ENCODE assay signal across 8 mouse cellular contexts in genomic region chr16:11254723-11255164, GRCm38 (mm10). TPM values are rescaled to one million over a fixed set of nuclear protein-coding genes. Genes with fewer than 3 reads are reported as not detected.
A peak's percentile ranks its signal among the peaks of the same experiment; 100 is the strongest.
DNase-seq lines count a peak whose midpoint lies in the region; ATAC-seq and TF ChIP-seq lines count a peak whose summit lies in the region.

No protein-coding gene starts in this region.

- DNase-seq in heart, adult 8-10 months (ENCODE audit: low spot score) = no peak
- no peak for DNase-seq in liver, postnatal 0 days
- DNase-seq in adrenal gland, adult 18-20 months (ENCODE audit: low spot score in 2 of 2) = no peak
- DNase-seq in kidney, postnatal 36 days = no peak
- no peak for DNase-seq in layer of hippocampus, adult 18-20 months (ENCODE audit: low spot score in 2 of 2)

- ATAC-seq in heart, embryonic 12.5 days (ENCODE audit: insufficient number of reproducible peaks, low FRiP score) = no peak
- ATAC-seq in forebrain, embryonic 15.5 days (replicated peaks) = no peak
- ATAC-seq in liver, postnatal 0 days = no peak

- 21% methylated on average over 10 of the region's 10 CpGs for WGBS in heart, embryonic 12.5 days
- 19% methylated on average over 10 of the region's 10 CpGs for WGBS in forebrain, embryonic 15.5 days
- 16% methylated on average over 10 of the region's 10 CpGs for WGBS in liver, postnatal 0 days (ENCODE audit: insufficient replicate concordance)

- H3K36me3 ChIP-seq in heart, embryonic 12.5 days = no peaks in the 10 kb centered on the region
- 0 out of 2 replicates have a peak, but pooled peaks cover 2% of the 10 kb centered on the region for H3K36me3 ChIP-seq in ES-Bruce4 (ENCODE audit: control insufficient read depth, insufficient read depth, low read length, poor library complexity, severe bottlenecking)
- H3K36me3 ChIP-seq in forebrain, embryonic 15.5 days = no peaks in the 10 kb centered on the region
- no peaks in the 10 kb centered on the region; the same call in 1 of the 2 replicates for H3K36me3 ChIP-seq in liver, postnatal 0 days (replicated peaks; ENCODE audit: insufficient read depth, low read length)

- TF ChIP-seq POLR2A in ES-Bruce4 (IDR thresholded peaks at IDR 0.05; ENCODE audit: insufficient read depth, low read length) = no peak

- peak overlapping the region; percentile 90 for H3K4me3 ChIP-seq in heart, embryonic 12.5 days
- peak overlapping the region; percentile 67 for H3K4me3 ChIP-seq in ES-Bruce4 (ENCODE audit: low read depth, low read length)
- peak overlapping the region; percentile 98 for H3K4me3 ChIP-seq in forebrain, embryonic 15.5 days
- peak overlapping the region; percentile 99 for H3K4me3 ChIP-seq in liver, postnatal 0 days (ENCODE audit: low read depth, low read length)

- H3K9me3 ChIP-seq in heart, embryonic 12.5 days (replicated peaks) = no peaks in the 10 kb centered on the region
- no peaks in the 10 kb centered on the region for H3K9me3 ChIP-seq in ES-Bruce4 (replicated peaks; ENCODE audit: control insufficient read depth, insufficient read depth, low read length, poor library complexity, severe bottlenecking)
- H3K9me3 ChIP-seq in forebrain, embryonic 15.5 days = no peaks in the 10 kb centered on the region
- H3K9me3 ChIP-seq in liver, postnatal 0 days (ENCODE audit: low read length) = no peaks in the 10 kb centered on the region

- peak overlapping the region; percentile 80 for H3K9ac ChIP-seq in heart, embryonic 12.5 days
- H3K9ac ChIP-seq in ES-Bruce4 (ENCODE audit: low read depth, poor library complexity, severe bottlenecking) = peak overlapping the region; percentile 70
- peak overlapping the region; percentile 50 for H3K9ac ChIP-seq in forebrain, embryonic 15.5 days (replicated peaks)
- peak overlapping the region; percentile 80 for H3K9ac ChIP-seq in liver, postnatal 0 days (replicated peaks)

- H3K27ac ChIP-seq in heart, embryonic 12.5 days (ENCODE audit: poor library complexity, severe bottlenecking) = peak overlapping the region; percentile 82
- H3K27ac ChIP-seq in ES-Bruce4 (ENCODE audit: insufficient read depth, low read length) = 0 out of 2 replicates have a peak overlapping the region, but pooled peaks have one; percentile 18
- peak overlapping the region; percentile 87 for H3K27ac ChIP-seq in forebrain, embryonic 15.5 days (replicated peaks)
- peak overlapping the region; percentile 99 for H3K27ac ChIP-seq in liver, postnatal 0 days (ENCODE audit: low read depth)

- H3K4me2 ChIP-seq in heart, embryonic 12.5 days = peak overlapping the region; percentile 69
- H3K4me2 ChIP-seq in forebrain, embryonic 15.5 days (replicated peaks) = peak overlapping the region; percentile 40
- peak overlapping the region; percentile 90 for H3K4me2 ChIP-seq in liver, postnatal 0 days (ENCODE audit: low read depth, low read length)

- no peaks in the 10 kb centered on the region for H3K27me3 ChIP-seq in heart, embryonic 12.5 days (replicated peaks)
- no peaks in the 10 kb centered on the region for H3K27me3 ChIP-seq in ES-Bruce4 (ENCODE audit: control insufficient read depth, insufficient read depth, low read length, poor library complexity, severe bottlenecking)
- H3K27me3 ChIP-seq in forebrain, embryonic 15.5 days = no peaks in the 10 kb centered on the region
- no peaks in the 10 kb centered on the region for H3K27me3 ChIP-seq in liver, postnatal 0 days (ENCODE audit: insufficient read depth, low read length)

- TF ChIP-seq EP300 in ES-Bruce4 (IDR thresholded peaks at IDR 0.05; ENCODE audit: insufficient read depth, low read depth, low read length) = no peak
- no peak for TF ChIP-seq EP300 in liver, postnatal 0 days (IDR thresholded peaks at IDR 0.05; ENCODE audit: low read depth)

- peaks cover 11% of the 10 kb centered on the region for H3K4me1 ChIP-seq in heart, embryonic 12.5 days (replicated peaks)
- no peaks in the 10 kb centered on the region for H3K4me1 ChIP-seq in ES-Bruce4 (ENCODE audit: control insufficient read depth, insufficient read depth, low read length)
- H3K4me1 ChIP-seq in forebrain, embryonic 15.5 days = peaks cover 29% of the 10 kb centered on the region
- peaks cover 18% of the 10 kb centered on the region for H3K4me1 ChIP-seq in liver, postnatal 0 days (ENCODE audit: insufficient read depth)

- no peak for TF ChIP-seq CTCF in ES-Bruce4 (IDR thresholded peaks at IDR 0.05; ENCODE audit: low read depth, low read length)
- TF ChIP-seq CTCF in liver, postnatal 0 days (IDR thresholded peaks at IDR 0.05; ENCODE audit: low read depth) = no peak

RNA-seq across cellular contexts. Expression of gene Gspt1, which starts 0.6 kb away (rescaled TPM):
- polyA plus RNA-seq in heart, embryonic 12.5 days (2016; fragmentation: Nextera tagmentation; extraction: Ambion mirVana) = 74.9 and 77.5 TPM in 2 replicates
- total RNA-seq in heart, adult 8-10 months (2022) = 10 to 100 TPM; 58.1 to 67.9 (median 61.7) TPM
- 267 and 290 TPM in 2 replicates for polyA plus RNA-seq in ES-Bruce4 (2011; ENCODE audit: insufficient read depth, insufficient read length, low read depth, missing spikeins)
- polyA plus RNA-seq in forebrain, embryonic 15.5 days (2015; fragmentation: Nextera tagmentation; extraction: Ambion mirVana) = 60.7 and 62.8 TPM in 2 replicates
- 25.2 and 31.1 TPM in 2 replicates for polyA plus RNA-seq in liver, postnatal 0 days (2015; fragmentation: Nextera tagmentation; extraction: Ambion mirVana)
- total RNA-seq in adrenal gland, adult 18-20 months (2021) = 100 to 1,000 TPM; 110 to 145 TPM
- total RNA-seq in layer of hippocampus, adult 18-20 months (2021) = 10 to 100 TPM; 85.7 to 88.7 TPM

RNA-seq across cellular contexts. Expression of gene Rsl1d1, which starts 51.6 kb away (rescaled TPM):
- 146 and 152 TPM in 2 replicates for polyA plus RNA-seq in heart, embryonic 12.5 days (2016; fragmentation: Nextera tagmentation; extraction: Ambion mirVana)
- 10 to 100 TPM; 45.2 to 53.4 (median 49.7) TPM for total RNA-seq in heart, adult 8-10 months (2022)
- polyA plus RNA-seq in ES-Bruce4 (2011; ENCODE audit: insufficient read depth, insufficient read length, low read depth, missing spikeins) = 341 and 391 TPM in 2 replicates
- polyA plus RNA-seq in forebrain, embryonic 15.5 days (2015; fragmentation: Nextera tagmentation; extraction: Ambion mirVana) = 155 and 157 TPM in 2 replicates
- polyA plus RNA-seq in liver, postnatal 0 days (2015; fragmentation: Nextera tagmentation; extraction: Ambion mirVana) = 60.7 and 61.7 TPM in 2 replicates
- 10 to 100 TPM; 73.7 to 82.3 TPM for total RNA-seq in adrenal gland, adult 18-20 months (2021)
- 10 to 100 TPM; 52.0 to 55.9 TPM for total RNA-seq in layer of hippocampus, adult 18-20 months (2021)

RNA-seq across cellular contexts. Expression of gene Tnfrsf17, which starts 58.9 kb away (rescaled TPM):
- polyA plus RNA-seq in heart, embryonic 12.5 days (2016; fragmentation: Nextera tagmentation; extraction: Ambion mirVana) = not detected in 2 replicates
- under 1 TPM in 2 of 4 experiments, not detected in 2; 0.53 to 0.78 TPM for total RNA-seq in heart, adult 8-10 months (2022)
- not detected in 2 replicates for polyA plus RNA-seq in ES-Bruce4 (2011; ENCODE audit: insufficient read depth, insufficient read length, low read depth, missing spikeins)
- polyA plus RNA-seq in forebrain, embryonic 15.5 days (2015; fragmentation: Nextera tagmentation; extraction: Ambion mirVana) = not detected in 2 replicates
- not detected in 2 replicates for polyA plus RNA-seq in liver, postnatal 0 days (2015; fragmentation: Nextera tagmentation; extraction: Ambion mirVana)
- total RNA-seq in adrenal gland, adult 18-20 months (2021) = not detected
- under 1 TPM; 0.54 to 0.56 TPM for total RNA-seq in layer of hippocampus, adult 18-20 months (2021)

Comparison
In these comparisons a context has a peak if more than half of its experiments do, and no peak if none do; other contexts are left out.
1. H3K27ac ChIP-seq: peak in every context shown above with its lines; median percentile 99 in liver, postnatal 0 days; 87 in forebrain, embryonic 15.5 days; 82 in heart, embryonic 12.5 days; 18 in ES-Bruce4.
2. H3K4me2 ChIP-seq: peak in every context shown above with its lines; median percentile 90 in liver, postnatal 0 days; 69 in heart, embryonic 12.5 days; 40 in forebrain, embryonic 15.5 days.